Mouse (Mus musculus) embryo, embryonic 10 days (tissue): Measurements from ENCODE around the gene Taf15.

Source experiments
- DNase-seq: peaks from one replicate; pipeline ENCODE4 v3.0.0-alpha.2; 2015; ENCODE audit warnings: low spot score

Taf15 gene

GRCm38 (mm10) chr11:83457912-83458601 lies 14.8 kb upstream of the Taf15 start:
- DNase-seq: no peak

GRCm38 (mm10) chr11:83461462-83462027 lies 11.3 kb upstream of the Taf15 start:
- no peak for DNase-seq

GRCm38 (mm10) chr11:83462711-83463244 lies 10.1 kb upstream of the Taf15 start, which contains the start of gene Mmp28:
TSS of gene Mmp28 (minus strand) at chr11:83463071.
- DNase-seq: no peak

GRCm38 (mm10) chr11:83465976-83466375 lies 6.9 kb upstream of the Taf15 start:
- DNase-seq: no peak

- DNase-seq: no peak
These were observed 5.7 kb upstream of the Taf15 start for GRCm38 (mm10) chr11:83467120-83467652.

DNA sequence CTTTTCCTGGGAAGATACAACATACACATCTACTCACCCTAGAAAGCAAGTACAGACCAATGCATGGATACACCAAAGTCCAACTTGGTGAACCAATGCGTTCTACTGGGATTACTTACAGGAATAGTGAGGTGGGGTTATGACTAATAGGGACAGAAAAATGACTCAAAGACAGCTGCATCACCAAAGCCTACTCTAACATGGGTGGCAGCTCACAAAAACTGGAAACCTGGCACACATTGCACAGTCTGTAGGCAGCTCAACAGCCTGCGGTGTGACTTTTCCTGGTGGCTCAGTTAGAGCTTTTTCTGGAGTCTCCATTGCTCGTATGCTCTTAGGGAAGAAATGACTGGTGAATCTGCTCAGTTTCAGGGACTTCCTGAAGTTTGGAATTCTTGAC lies 4.1 kb upstream of the Taf15 start:
- no peak for DNase-seq

DNA sequence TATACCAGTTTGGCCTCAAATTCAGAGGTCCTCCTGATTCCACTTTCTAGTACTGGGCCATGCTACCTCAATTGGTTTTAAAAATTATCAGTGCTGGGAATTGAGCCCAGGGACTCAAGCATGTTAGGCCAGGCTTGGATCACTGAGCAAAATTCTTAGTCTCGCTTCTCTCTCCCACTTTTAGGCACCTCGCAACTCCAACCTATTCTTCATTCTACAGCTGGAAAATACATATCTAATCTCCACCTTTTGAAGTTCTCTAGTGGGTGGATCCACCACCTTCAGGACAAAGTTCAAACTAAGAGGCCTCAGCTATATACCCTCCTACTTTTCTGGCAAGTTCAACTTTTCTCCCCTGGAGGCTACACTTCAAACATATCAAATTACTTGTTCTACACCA lies 1.1 kb upstream of the Taf15 start:
- no peak for DNase-seq

GRCm38 (mm10) chr11:83473235-83474016 lies 540 bp downstream of the Taf15 start:
- DNase-seq: peak; percentile 50

DNA sequence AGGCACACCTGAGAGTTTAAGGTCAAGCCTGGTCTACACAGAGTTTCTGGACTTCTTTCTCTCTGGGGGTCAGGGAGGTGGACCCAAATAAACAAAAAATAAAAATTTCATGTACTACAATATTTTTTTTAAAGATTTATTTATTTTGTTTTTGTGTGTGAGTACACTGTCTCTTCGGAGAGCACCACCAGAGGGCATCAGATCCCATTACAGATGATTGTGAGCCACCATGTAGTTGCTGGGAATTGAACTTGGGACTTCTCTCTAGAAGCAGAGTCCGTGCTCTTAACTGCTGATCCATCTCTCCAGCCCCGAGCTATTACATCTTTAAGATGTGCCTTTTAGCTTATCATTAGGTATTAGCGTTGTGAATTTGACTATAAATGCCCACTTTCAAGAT lies 18.6 kb downstream of the Taf15 start:
- DNase-seq: no peak

DNA sequence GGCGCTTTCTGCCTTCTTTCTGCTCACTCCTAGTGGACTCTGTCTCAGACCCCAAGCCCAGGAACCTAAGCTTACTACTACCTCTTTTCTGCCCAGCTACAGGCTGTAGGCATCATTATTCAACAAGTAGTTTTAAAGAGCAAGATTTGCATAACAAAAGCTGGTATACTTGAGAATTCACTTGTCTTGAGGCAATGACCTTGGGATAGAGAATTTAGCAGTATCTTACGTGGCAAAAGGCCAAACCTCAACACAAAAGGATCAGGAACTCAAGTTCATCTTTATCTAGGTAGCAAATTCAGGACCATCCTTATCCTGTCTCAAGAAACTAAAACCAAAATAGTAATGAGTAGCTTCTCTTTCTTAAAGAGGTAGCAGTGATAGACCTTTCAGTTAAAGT lies 22.7 kb downstream of the Taf15 start:
- no peak for DNase-seq

DNA sequence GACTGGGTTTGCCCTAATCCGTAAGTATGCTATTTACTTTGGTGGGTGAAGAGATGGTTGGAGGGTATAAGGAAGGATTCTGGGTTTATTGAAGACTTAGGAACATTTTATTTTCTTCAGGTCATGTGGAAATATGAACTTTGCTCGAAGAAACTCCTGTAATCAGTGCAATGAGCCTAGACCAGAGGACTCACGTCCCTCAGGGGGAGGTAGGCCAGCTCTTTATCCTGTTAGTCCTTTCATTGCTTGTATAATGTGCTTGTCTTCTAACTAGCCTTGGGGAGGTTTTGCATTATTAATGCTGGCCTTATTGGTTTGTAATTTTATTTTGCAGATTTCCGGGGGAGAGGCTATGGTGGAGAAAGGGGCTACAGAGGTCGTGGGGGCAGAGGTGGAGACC lies 31.4 kb downstream of the Taf15 start:
- DNase-seq: no peak

DNA sequence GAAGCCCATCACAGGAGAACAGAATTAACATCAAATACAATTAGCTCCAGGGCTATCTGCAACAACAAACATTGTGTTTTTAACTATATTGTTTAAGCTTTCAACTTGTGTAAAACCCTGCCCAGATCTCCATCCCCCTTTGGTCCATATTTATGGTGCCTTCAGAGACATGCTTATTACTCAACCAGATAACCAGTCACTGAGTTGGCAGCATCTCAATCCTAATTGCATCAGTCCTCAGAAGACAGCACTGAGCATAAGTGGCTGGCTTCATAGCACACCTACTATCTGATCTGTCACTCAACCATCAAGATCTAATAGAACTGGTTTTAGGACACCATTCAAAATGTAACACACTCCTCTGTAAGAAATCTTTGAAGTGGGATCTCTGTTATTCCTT lies 36.6 kb downstream of the Taf15 start:
- no peak for DNase-seq

- no peak for DNase-seq
These were observed 44.3 kb downstream of the Taf15 start for GRCm38 (mm10) chr11:83517153-83517552.

GRCm38 (mm10) chr11:83518371-83518770 lies 45.5 kb downstream of the Taf15 start:
- no peak for DNase-seq

GRCm38 (mm10) chr11:83522075-83522474 lies 49.2 kb downstream of the Taf15 start, which contains the start of gene Heatr9:
TSS of gene Heatr9 (minus strand) at chr11:83522175.
- no peak for DNase-seq

DNA sequence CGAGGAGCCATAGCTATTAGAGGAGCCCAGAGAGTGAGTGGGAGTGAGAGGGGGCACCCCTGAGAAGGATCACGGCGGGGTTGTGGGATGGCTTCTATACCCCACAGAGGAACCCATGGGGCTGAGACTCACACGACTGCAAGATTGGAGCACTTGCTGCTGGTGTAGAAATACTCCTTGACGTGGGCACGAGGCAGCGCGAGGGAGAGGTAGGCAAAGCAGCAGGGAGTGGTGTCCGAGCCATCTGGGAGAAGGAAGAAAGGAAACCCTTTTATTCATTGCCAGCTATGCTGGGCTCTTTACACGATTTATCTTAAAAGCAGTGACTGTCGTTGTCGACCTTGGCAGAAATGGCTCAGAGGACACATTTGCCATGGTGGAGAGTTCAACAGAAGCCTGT lies 56.1 kb downstream of the Taf15 start:
- DNase-seq: no peak

DNA sequence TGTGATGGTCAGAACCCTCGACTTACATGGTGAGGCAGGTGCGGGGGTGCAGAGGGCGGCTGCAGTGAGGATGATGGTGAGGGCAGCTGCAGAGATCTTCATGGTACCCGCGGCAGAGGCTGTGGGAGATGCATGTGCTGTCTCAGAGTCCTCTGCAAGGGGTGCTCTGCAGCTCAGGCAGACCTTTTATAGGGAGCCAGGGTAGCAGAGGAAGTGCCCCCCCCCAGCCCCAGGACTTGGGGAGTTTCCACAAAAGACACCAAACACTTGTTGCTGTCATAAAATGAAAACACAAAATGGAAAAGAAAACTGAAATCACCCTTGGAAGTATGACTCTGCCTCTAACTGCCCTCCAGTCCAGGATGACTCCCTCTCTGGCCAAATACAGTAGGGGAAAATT lies 57.5 kb downstream of the Taf15 start, which contains the start of gene Ccl5:
Gene Ccl5 (minus strand): TSS at position 159 of the 400 bp plus-strand sequence.
- DNase-seq: no peak

DNA sequence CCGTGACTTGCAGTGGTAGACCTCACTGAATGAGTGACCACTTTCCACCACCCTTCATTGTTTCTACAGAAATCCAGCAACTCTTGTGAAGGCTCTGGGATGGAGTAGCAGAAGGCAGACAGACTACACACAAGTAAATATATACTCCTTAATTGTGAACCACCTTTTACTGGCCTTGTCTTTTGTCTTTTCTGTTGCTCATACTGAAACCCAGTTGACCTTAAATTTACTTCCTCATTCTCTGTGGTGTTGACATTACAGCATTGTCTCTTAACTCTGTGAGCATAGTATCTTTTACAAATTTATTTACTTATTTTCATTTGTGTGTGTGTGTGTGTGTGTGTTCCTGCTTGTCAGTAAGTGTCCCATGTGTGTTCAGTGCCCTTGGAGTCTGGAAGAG lies 60.3 kb downstream of the Taf15 start:
- no peak for DNase-seq

DNA sequence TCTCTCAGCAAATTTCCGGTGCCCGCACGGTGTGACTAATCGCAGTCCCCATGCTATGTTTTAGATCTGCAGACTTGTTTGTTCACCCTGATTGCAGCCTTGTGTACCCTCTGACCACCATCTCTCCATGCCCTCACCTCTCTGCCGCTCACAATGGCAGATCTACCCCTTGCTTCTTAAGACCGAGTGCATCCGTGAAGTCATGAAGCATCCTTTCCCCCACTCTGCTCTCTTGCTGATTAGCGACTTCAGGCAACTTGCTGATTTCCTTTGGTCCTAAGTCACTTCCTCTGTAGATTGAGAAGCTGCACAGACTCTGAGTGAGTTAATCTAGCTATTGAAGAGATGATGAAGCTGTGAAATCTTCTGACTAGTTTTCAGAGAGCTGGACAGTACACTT lies 61.3 kb downstream of the Taf15 start:
- DNase-seq: no peak

GRCm38 (mm10) chr11:83534609-83535423 lies 61.9 kb downstream of the Taf15 start:
- no peak for DNase-seq

GRCm38 (mm10) chr11:83536831-83537230 lies 63.9 kb downstream of the Taf15 start:
- no peak for DNase-seq
